Mouse (Mus musculus) T-cell, adult 2 months (primary cell): ENCODE measurements around the gene Samd1.
"Not testable (repeated sequence)": the region's sequence is repeated elsewhere in the genome, so short reads cannot be mapped to it uniquely, and the experiment has no call there.

Source experiments
- DNase-seq: peaks from one replicate; pipeline ENCODE4 v3.0.0; 2022; ENCODE audit warnings: low spot score

Samd1 gene

GRCm38 (mm10) chr8:83983222-83983621, 14.2 kb upstream of the Samd1 start:
- DNase-seq, result not testable (repeated sequence)

- DNase-seq, result no peak
Observed at GRCm38 (mm10) chr8:83989243-83989642, 8.2 kb upstream of the Samd1 start.

GRCm38 (mm10) chr8:83990170-83990569, 7.3 kb upstream of the Samd1 start:
- no peak for DNase-seq

- DNase-seq, result no peak
Observed at GRCm38 (mm10) chr8:83992488-83992887, 5.0 kb upstream of the Samd1 start.

GRCm38 (mm10) chr8:83994030-83994429, 3.4 kb upstream of the Samd1 start:
- no peak for DNase-seq

- no peak for DNase-seq
Observed at GRCm38 (mm10) chr8:83995973-83996372, 1.5 kb upstream of the Samd1 start.

- DNase-seq, result peak; percentile 59
Observed at GRCm38 (mm10) chr8:83996567-83997505, 636 bp upstream of the Samd1 start.

GRCm38 (mm10) chr8:83998231-83999056, 972 bp downstream of the Samd1 start:
- DNase-seq, result peak; percentile 61

- DNase-seq, result no peak
Observed at GRCm38 (mm10) chr8:83999057-83999705, 1.7 kb downstream of the Samd1 start.

- no peak for DNase-seq
Observed at GRCm38 (mm10) chr8:83999825-84000224, 2.4 kb downstream of the Samd1 start.

GRCm38 (mm10) chr8:84001281-84002000, 4.0 kb downstream of the Samd1 start, which contains the start of gene 1700067K01Rik:
TSS of gene 1700067K01Rik (plus strand) at chr8:84001502.
- no peak for DNase-seq

- no peak for DNase-seq
Observed at GRCm38 (mm10) chr8:84002957-84003611, 5.6 kb downstream of the Samd1 start.

GRCm38 (mm10) chr8:84003612-84004246, 6.3 kb downstream of the Samd1 start:
- no peak for DNase-seq

GRCm38 (mm10) chr8:84004533-84005201, 7.2 kb downstream of the Samd1 start:
- peak; percentile 95 for DNase-seq

- not testable (repeated sequence) for DNase-seq
Observed at GRCm38 (mm10) chr8:84005502-84005901, 8.0 kb downstream of the Samd1 start.

GRCm38 (mm10) chr8:84008362-84008761, 10.9 kb downstream of the Samd1 start:
- DNase-seq, result no peak

GRCm38 (mm10) chr8:84009876-84010275, 12.4 kb downstream of the Samd1 start:
- DNase-seq, result peak; percentile 67

- DNase-seq, result peak; percentile 54
Observed at GRCm38 (mm10) chr8:84010625-84011611, 13.4 kb downstream of the Samd1 start.
